Mouse (Mus musculus) kidney, embryonic 16.5 days (tissue): ENCODE measurements around the gene Cnpy4. TPM values are rescaled to one million over a fixed set of nuclear protein-coding genes. Genes with fewer than 3 reads are reported as not detected.

Experiments
- ATAC-seq: fragments of 200-750 bp; cut with Nextera tagmentation; 2 replicates; pipeline ENCODE4 v1.8.0; 2017; ENCODE audit warnings: moderate TSS enrichment; ENCODE audit not compliant: low FRiP score, low TSS enrichment
- H3K27ac ChIP-seq: fragments of 300-500 bp; sonication (generic); 2 replicates; pipeline ENCODE4 v1.5.1; 2014; ENCODE audit warnings: low read length
- H3K27me3 ChIP-seq: fragments of 300-500 bp; sonication (generic); 2 replicates; pipeline ENCODE4 v1.6.1; 2014; ENCODE audit warnings: low read length, control low read depth, mixed read lengths; ENCODE audit not compliant: insufficient read depth
- H3K36me3 ChIP-seq: fragments of 300-500 bp; sonication (generic); 2 replicates; pipeline ENCODE4 v1.6.1; 2014; ENCODE audit warnings: low read length, control low read depth, mixed read lengths; ENCODE audit not compliant: insufficient read depth
- H3K4me1 ChIP-seq: fragments of 300-500 bp; sonication (generic); 2 replicates; pipeline ENCODE4 v1.6.1; 2014; ENCODE audit warnings: low read length, control low read depth, mixed read lengths; ENCODE audit not compliant: insufficient read depth
- H3K4me2 ChIP-seq: fragments of 300-500 bp; sonication (generic); replicated peaks from 2 replicates; pipeline ENCODE4 v1.6.1; 2014; ENCODE audit warnings: low read depth, low read length
- H3K4me3 ChIP-seq: fragments of 300-500 bp; sonication (generic); 2 replicates; pipeline ENCODE4 v1.5.1; 2014; ENCODE audit warnings: mild to moderate bottlenecking, low read length
- H3K9ac ChIP-seq: fragments of 300-500 bp; sonication (generic); replicated peaks from 2 replicates; pipeline ENCODE4 v1.6.1; 2014; ENCODE audit warnings: low read length
- H3K9me3 ChIP-seq: fragments of 300-500 bp; sonication (generic); 2 replicates; pipeline ENCODE4 v1.6.1; 2016; ENCODE audit warnings: low read length, control low read depth
- WGBS: fragments of 180-500 bp; shearing (Covaris S2); extraction: QIAGEN DNeasy Blood & Tissue Kit; methylation state at CpG from one replicate; pipeline ENCODE4 v1.1.7; 2014; 5-methylcytosine and 5-hydroxymethylcytosine counted together
- polyA plus RNA-seq: library from polyadenylated mRNA; unstranded; fragments of >200 nt; fragmentation: Nextera tagmentation; extraction: Ambion mirVana; gene quantifications from 2 replicates; pipeline ENCODE4 v1.2.1, GENCODE M21; 2015

Gene Cnpy4
- 64.7 and 67.0 TPM in 2 replicates for polyA plus RNA-seq

DNA sequence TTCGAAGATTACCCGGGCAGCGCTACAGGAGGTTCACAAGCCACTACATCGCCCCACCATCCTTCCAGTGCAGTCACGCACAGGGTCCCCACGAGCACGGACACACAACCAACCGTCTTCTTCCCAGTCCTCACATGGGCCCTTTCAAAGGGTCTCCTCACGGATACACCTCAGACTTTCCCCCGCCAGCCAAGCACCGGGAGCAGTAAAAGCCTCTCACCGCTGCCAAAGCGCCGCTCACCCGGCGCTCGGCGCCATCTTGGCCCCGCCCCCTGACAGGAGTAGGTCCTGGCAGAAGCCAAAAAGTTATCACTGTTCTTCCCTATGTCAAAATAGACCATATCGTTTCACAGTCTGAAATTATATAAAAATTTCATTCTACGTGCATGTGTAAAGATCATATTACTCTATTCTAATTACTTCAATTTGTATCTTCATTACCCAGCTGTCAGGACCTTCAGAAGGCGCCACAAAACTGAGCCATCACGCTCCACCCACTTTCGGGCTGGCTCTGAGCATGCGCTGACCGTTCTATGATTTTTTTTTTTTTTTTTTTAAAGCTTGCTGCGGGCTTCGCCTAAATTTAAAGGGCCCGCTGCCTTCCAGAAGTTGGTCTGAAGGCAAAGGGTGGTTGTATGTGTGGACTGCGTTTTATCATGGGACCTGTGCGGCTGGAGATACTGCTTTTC, at the start of gene Cnpy4, which contains the start of gene Taf6:
TSS of gene Cnpy4 (plus strand) at position 536 of the 689 bp plus-strand sequence.
TSS of gene Taf6 (minus strand) at position 502 of the 689 bp plus-strand sequence.
- Histone ChIP-seq H3K27me3 (no peaks in the 10 kb centered on the region), H3K4me2 (peak within 1 kb of the TSS; percentile 69), H3K4me3 (peak within 1 kb of the TSS; percentile 65), H3K4me1 (peaks cover 13% of the 10 kb centered on the region), H3K36me3 (peaks cover 19% of the 10 kb centered on the region), H3K27ac (peak within 1 kb of the TSS; percentile 83), H3K9ac (peak within 1 kb of the TSS; percentile 88), H3K9me3 (no peaks in the 10 kb centered on the region)
- peak; percentile 85 for ATAC-seq
- under 1% methylated on average over 31 of the region's 31 CpGs for WGBS

DNA sequence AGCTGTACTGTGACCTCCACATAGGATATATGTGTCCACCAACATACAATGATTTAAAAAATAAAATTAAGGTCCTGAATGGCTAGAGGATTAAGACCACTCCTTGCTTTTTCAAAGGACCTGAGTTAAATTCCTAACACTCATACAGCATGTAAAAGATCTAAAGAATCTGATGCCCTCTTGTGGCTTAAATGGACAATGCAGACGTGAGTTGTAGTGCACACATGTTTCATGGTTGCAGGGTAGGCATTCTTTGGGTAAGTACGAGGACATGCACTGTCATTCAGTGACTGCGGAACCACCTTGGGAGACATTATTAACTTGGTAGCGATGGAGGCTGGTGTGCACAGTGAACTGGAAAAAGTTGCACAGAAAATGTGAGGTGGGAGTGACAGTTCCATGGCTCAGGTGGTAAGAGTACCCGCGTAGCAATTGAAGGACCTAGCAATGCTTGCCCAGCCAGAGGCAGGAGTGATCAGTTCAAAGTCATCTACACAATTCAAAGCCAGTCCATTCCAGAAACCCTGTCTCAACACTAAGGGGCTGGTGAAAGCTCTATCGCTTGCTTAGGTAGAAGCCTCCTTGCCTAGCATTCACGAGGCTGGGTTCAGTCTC, 49.2 kb upstream of the Cnpy4 start:
- Histone ChIP-seq H3K27ac (no peak overlapping the region), H3K36me3 (peaks cover 27% of the 10 kb centered on the region), H3K27me3 (no peaks in the 10 kb centered on the region), H3K9ac (no peak overlapping the region), H3K9me3 (no peaks in the 10 kb centered on the region), H3K4me2 (no peak overlapping the region), H3K4me1 (no peaks in the 10 kb centered on the region), H3K4me3 (no peak overlapping the region)
- WGBS, result 58% methylated on average over 8 of the region's 8 CpGs
- peak; percentile 71; the same call in 1 of the 2 replicates for ATAC-seq

DNA sequence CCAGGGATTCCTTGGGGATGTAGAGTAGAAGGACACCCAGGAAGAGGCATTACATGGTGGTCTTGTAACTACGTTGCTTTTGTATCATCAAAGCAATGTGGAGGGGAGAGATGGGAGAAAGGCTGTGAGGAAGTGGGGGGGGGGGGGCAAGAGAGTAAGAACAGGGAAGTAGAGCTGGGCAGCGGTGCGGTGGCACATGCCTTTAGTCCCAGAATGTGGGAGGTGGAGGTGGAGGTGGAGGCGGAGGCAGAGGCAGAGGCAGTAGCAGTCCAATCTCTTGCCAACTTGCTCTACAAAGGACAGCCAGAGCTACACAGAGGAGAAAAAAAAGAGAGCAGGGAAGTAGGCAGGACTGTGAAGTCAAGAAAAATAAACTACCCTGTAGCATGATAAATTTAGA, 48.7 kb upstream of the Cnpy4 start:
- Histone ChIP-seq H3K4me2 (no peak overlapping the region), H3K36me3 (peaks cover 27% of the 10 kb centered on the region), H3K27me3 (no peaks in the 10 kb centered on the region), H3K27ac (no peak overlapping the region), H3K9ac (no peak overlapping the region), H3K4me1 (no peaks in the 10 kb centered on the region), H3K9me3 (no peaks in the 10 kb centered on the region), H3K4me3 (no peak overlapping the region)
- ATAC-seq, result 0 out of 2 replicates have a peak, but pooled peaks have one; percentile 9
- WGBS, result 74% methylated on average over 4 of the region's 4 CpGs

DNA sequence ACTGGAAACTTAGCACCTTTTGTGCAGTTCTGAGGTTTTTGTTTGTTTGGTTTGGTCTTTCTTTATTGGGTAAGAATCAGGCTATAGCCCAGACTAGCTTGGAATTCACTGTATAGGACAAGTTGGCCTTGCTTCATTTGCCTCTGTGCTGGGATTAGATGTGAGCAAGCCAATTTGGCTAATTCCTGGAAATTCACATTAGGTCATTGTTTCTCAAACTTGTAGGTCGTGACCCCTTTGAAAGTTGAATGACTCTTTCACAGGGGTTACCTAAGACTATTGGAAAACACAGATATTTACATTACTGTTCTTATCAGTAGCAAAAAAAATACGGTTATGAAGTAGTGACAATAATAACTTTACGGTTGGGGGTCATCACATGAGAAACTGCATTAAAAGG, 32.9 kb upstream of the Cnpy4 start:
- 0 out of 2 replicates have a peak overlapping the region, but pooled peaks have one; percentile 97 for H3K9ac ChIP-seq
- WGBS, result 84% methylated on average over 3 of the region's 3 CpGs
- no peaks in the 10 kb centered on the region for H3K9me3 ChIP-seq
- H3K36me3 ChIP-seq, result peaks cover 24% of the 10 kb centered on the region
- H3K4me3 ChIP-seq, result peak overlapping the region; percentile 83
- H3K4me2 ChIP-seq, result peak overlapping the region; percentile 80
- no peak overlapping the region for H3K27ac ChIP-seq
- no peak for ATAC-seq
- peaks cover 9% of the 10 kb centered on the region; the same call in 1 of the 2 replicates for H3K4me1 ChIP-seq
- no peaks in the 10 kb centered on the region for H3K27me3 ChIP-seq

DNA sequence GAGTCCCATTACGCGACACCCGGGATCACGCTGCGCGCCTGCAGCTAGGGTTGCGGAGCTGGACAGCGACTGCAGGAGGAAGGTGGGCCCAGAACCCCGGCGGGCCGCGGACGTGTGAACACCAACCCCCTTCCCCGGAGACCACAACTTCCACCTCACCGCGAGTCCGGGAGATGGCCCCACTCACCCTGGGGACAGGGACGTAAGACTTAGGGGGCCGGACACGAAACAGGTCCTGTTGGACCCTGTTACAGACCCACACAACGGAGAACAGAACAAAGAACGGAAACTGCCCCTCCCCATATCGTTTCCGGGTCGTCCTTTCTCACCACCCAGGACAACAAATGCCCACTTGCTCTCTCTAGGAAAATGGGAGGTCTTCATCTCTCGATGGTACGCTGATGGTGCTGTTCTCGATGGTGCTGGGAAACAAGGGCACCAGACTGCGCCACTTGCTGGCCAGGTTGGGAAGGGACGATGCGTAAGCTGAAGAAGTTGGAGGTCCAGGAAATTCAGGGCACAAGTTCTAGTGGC, 31.8 kb upstream of the Cnpy4 start, which contains the start of gene Zfp113:
TSS of gene Zfp113 (minus strand) at position 302 of the 534 bp plus-strand sequence.
- Histone ChIP-seq H3K9me3 (no peaks in the 10 kb centered on the region), H3K27ac (peak within 1 kb of the TSS; percentile 95), H3K27me3 (no peaks in the 10 kb centered on the region), H3K36me3 (peaks cover 20% of the 10 kb centered on the region), H3K4me2 (peak within 1 kb of the TSS; percentile 80), H3K4me1 (peaks cover 9% of the 10 kb centered on the region; the same call in 1 of the 2 replicates), H3K9ac (peak within 1 kb of the TSS; percentile 97), H3K4me3 (peak within 1 kb of the TSS; percentile 83)
- whole genome bisulfite sequencing, result under 1% methylated on average over 31 of the region's 31 CpGs
- peak; percentile 96 for ATAC-seq

DNA sequence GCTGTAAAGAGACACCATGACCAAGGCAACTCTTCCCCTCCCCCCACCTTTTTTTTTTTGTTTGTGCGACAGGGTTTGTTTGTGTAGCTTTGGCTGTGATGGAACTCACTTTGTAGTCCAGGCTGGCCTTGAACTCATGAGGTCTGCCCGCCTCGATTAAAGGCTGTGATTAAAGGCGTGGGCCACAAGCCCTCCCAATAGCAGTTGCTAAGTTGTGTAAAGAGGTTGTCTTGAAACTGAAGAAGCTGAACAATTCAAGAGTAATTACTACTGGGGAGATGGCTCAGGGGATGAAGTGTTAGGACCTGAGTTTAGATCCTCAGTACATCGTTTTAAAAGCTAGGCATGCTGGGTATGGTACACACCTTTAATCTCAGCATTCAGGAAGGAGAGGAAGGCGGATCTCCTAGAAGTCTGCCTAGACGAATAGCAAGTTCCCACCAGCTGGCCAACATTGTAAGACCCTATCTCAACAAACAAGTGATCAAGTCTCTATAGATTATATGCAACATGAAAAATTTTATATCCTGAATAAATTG, 27.0 kb upstream of the Cnpy4 start:
- Histone ChIP-seq H3K9me3 (no peaks in the 10 kb centered on the region), H3K27me3 (no peaks in the 10 kb centered on the region), H3K4me1 (peaks cover 12% of the 10 kb centered on the region), H3K4me3 (peak overlapping the region; percentile 92), H3K27ac (peak overlapping the region; percentile 71; the same call in 1 of the 2 replicates), H3K9ac (peak overlapping the region; percentile 92), H3K4me2 (peak overlapping the region; percentile 60), H3K36me3 (peaks cover 30% of the 10 kb centered on the region)
- ATAC-seq, result no peak
- 68% methylated on average over 7 of the region's 7 CpGs for WGBS

DNA sequence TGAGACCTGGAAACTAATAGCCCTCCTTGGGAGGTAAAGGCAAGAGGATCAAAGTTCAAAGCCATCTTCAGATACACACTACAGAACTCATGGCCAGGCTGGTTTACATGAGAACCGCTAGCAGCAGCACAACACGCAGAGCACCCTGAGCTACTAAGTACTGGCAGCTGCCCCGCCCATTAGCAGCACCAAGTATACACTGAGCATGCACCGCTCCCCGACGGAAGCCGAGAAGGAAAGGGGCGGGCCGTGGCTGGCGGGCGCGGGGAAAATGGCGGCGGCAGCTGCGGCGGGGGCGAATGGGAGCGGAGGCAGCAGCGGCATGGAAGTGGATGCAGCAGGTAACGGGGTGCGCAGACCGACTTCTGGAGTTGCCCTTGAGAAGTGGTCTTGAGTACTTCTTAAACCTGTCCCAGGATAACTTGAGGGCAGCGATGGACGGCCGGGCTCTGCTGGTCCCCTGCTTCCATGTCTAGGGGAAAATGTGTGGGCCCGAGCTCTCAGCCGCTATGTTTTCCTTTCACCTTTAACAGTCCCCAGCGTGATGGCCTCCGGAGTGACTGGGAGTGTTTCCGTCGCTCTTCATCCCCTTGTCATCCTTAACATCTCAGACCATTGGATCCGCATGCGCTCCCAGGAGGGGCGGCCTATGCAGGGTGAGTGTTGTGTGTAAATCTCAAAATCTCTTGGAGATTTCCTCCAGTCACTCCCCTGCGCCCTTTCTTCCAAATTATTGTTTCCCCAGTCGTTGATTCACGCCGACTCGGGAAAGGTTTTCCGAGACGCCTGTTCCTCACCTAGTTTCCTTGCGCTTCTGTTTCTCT, 26.2 kb upstream of the Cnpy4 start, which contains the start of gene Cops6:
TSS of gene Cops6 (plus strand) at position 230 of the 824 bp plus-strand sequence.
- Histone ChIP-seq H3K9me3 (no peaks in the 10 kb centered on the region), H3K27ac (peak within 1 kb of the TSS; percentile 76), H3K27me3 (no peaks in the 10 kb centered on the region), H3K4me1 (peaks cover 12% of the 10 kb centered on the region), H3K9ac (peak within 1 kb of the TSS; percentile 92), H3K36me3 (peaks cover 37% of the 10 kb centered on the region), H3K4me2 (peak within 1 kb of the TSS; percentile 60), H3K4me3 (peak within 1 kb of the TSS; percentile 92)
- ATAC-seq, result peak; percentile 96
- WGBS, result under 1% methylated on average over 42 of the region's 42 CpGs

DNA sequence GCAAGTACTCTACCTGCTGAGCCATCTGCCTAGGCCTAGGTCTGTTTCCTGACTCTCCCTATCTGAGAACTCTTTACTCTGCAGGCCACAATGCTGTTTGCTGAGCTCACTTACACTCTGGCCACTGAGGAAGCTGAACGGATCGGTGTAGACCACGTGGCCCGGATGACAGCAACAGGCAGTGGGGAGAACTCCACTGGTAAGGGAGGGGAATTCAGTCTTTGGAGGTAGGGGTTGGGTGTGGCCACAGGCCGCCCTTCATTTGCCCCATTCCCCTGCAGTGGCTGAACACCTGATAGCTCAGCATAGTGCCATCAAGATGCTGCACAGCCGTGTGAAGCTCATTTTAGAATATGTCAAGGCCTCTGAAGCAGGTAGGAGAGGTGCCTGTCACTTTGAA, 24.2 kb upstream of the Cnpy4 start:
- no peak overlapping the region for H3K4me2 ChIP-seq
- no peak overlapping the region for H3K9ac ChIP-seq
- no peak for ATAC-seq
- H3K27ac ChIP-seq, result no peak overlapping the region
- peaks cover 12% of the 10 kb centered on the region for H3K4me1 ChIP-seq
- 69% methylated on average over 6 of the region's 6 CpGs for WGBS
- no peaks in the 10 kb centered on the region for H3K9me3 ChIP-seq
- H3K36me3 ChIP-seq, result peaks cover 56% of the 10 kb centered on the region
- no peak overlapping the region for H3K4me3 ChIP-seq
- no peaks in the 10 kb centered on the region for H3K27me3 ChIP-seq

DNA sequence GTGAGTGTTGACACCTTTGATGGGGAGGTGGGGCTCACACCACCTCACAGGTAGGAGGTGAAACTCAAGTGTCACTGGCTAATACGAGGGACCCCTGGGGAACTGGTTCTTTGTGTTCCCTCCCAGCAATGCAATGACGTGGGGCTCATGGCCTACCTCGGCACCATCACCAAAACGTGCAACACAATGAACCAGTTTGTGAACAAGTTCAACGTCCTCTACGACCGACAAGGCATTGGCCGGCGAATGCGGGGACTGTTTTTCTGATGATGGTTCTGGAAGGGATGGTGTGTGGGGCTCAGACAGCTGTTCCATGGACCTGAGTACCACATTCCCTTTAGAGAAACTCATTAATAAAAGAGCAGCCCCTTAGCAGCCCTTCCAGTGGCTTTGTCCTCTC, 23.7 kb upstream of the Cnpy4 start:
- H3K36me3 ChIP-seq, result peaks cover 61% of the 10 kb centered on the region
- H3K27me3 ChIP-seq, result no peaks in the 10 kb centered on the region
- H3K4me3 ChIP-seq, result no peak overlapping the region
- no peak overlapping the region for H3K9ac ChIP-seq
- H3K9me3 ChIP-seq, result no peaks in the 10 kb centered on the region
- WGBS, result 63% methylated on average over 10 of the region's 10 CpGs
- no peak overlapping the region for H3K4me2 ChIP-seq
- no peak overlapping the region for H3K27ac ChIP-seq
- no peak for ATAC-seq
- peaks cover 12% of the 10 kb centered on the region for H3K4me1 ChIP-seq
